Mouse (Mus musculus): ENCODE results near the gene B4galnt3.

The B4galnt3 gene

GRCm38 (mm10) chr6:120190365-120190764, 104.0 kb downstream of the B4galnt3 start:
- CTCF ChIA-PET, result interaction anchor here in 2 of 4 experiments (1.2 to 1.5 kb wide), 2 partner anchors 45 to 242 kb away, joined by 3 read pairs; no protein-coding TSS in a partner anchor
- POLR2A ChIA-PET, result interaction anchor here (0.6 to 4.4 kb wide), 17 partner anchors 9 to 211 kb away, joined by 3 to 26 read pairs (median 3); partner anchors contain the start of gene Wnk1 (in 2 of the 4)

GRCm38 (mm10) chr6:120189287-120189686, 105.1 kb downstream of the B4galnt3 start:
- POLR2A ChIA-PET, result interaction anchor here (0.7 to 4.4 kb wide), 42 partner anchors 9 to 741 kb away, joined by 3 to 26 read pairs (median 4); partner anchors contain the start of genes Wnk1 (in 2 of the 4), B4galnt3 (in 1 of the 4), Ccdc77 (in 1 of the 4) and D330020A13Rik (in 1 of the 4)
- CTCF ChIA-PET, result interaction anchor here in 2 of 4 experiments (0.7 to 1.6 kb wide), 10 partner anchors 7 to 717 kb away, joined by 3 to 10 read pairs (median 3); partner anchors contain the start of gene Wnk1 (in 1 of the 2)

- ChIA-PET CTCF (interaction anchor here in 3 of 4 experiments (0.5 to 1.6 kb wide), 18 partner anchors 8 to 716 kb away, joined by 3 to 10 read pairs (median 3); partner anchors contain the start of gene Wnk1 (in 2 of the 3)), POLR2A (interaction anchor here (0.6 to 4.4 kb wide), 89 partner anchors 8 to 925 kb away, joined by 3 to 26 read pairs (median 4); partner anchors contain the start of genes D330020A13Rik (in 3 of the 4), Wnk1 (in 3 of the 4), B4galnt3 (in 2 of the 4) and Ccdc77 (in 1 of the 4))
Measured at GRCm38 (mm10) chr6:120188376-120189235, 105.8 kb downstream of the B4galnt3 start.

GRCm38 (mm10) chr6:120187587-120188176, 106.7 kb downstream of the B4galnt3 start:
- ChIA-PET CTCF (interaction anchor here in 3 of 4 experiments (0.6 to 1.6 kb wide), 7 partner anchors 9 to 150 kb away, joined by 3 to 6 read pairs (median 4); partner anchors contain the start of gene Wnk1 (in 1 of the 3)), POLR2A (interaction anchor here in 3 of 4 experiments (0.6 to 4.4 kb wide), 68 partner anchors 7 to 708 kb away, joined by 3 to 26 read pairs (median 4); partner anchors contain the start of genes D330020A13Rik (in 3 of the 3), Wnk1 (in 3 of the 3), B4galnt3 (in 2 of the 3) and Ccdc77 (in 1 of the 3))

- CTCF ChIA-PET, result interaction anchor here in 1 of 4 experiments (0.6 kb wide), 1 partner anchor 1264 kb away, joined by 3 read pairs; no protein-coding TSS in a partner anchor
Measured at GRCm38 (mm10) chr6:120186594-120186993, 107.8 kb downstream of the B4galnt3 start.

GRCm38 (mm10) chr6:120185756-120186155, 108.6 kb downstream of the B4galnt3 start:
- ChIA-PET POLR2A (interaction anchor here (0.6 to 2.3 kb wide), 29 partner anchors 7 to 267 kb away, joined by 3 to 16 read pairs (median 3); partner anchors contain the start of gene Wnk1 (in 3 of the 4)), CTCF (interaction anchor here in 3 of 4 experiments (0.6 to 1.7 kb wide), 7 partner anchors 7 to 173 kb away, joined by 3 to 7 read pairs (median 4); no protein-coding TSS in a partner anchor)

More at GRCm38 (mm10) chr6:120186594-120186993, 107.8 kb downstream of the B4galnt3 start:
- POLR2A ChIA-PET, result interaction anchor here in 3 of 4 experiments (0.5 to 3.4 kb wide), 15 partner anchors 8 to 727 kb away, joined by 3 to 16 read pairs (median 4); partner anchors contain the start of genes B4galnt3 (in 1 of the 3) and D330020A13Rik (in 1 of the 3)

- CTCF ChIA-PET, result interaction anchor here (0.6 to 1.7 kb wide), 11 partner anchors 8 to 702 kb away, joined by 3 to 7 read pairs (median 3); partner anchors contain the start of genes B4galnt3 (in 1 of the 4) and D330020A13Rik (in 1 of the 4)
- POLR2A ChIA-PET, result interaction anchor here (0.6 to 2.3 kb wide), 39 partner anchors 8 to 266 kb away, joined by 3 to 16 read pairs (median 3); partner anchors contain the start of genes Wnk1 (in 3 of the 4) and Ninj2 (in 1 of the 4)
Measured at GRCm38 (mm10) chr6:120185012-120185730, 109.2 kb downstream of the B4galnt3 start.

- CTCF ChIA-PET, result interaction anchor here in 2 of 4 experiments (0.8 to 1.7 kb wide), 4 partner anchors 9 to 110 kb away, joined by 3 to 7 read pairs (median 4); partner anchors contain the start of genes B4galnt3 (in 1 of the 2) and D330020A13Rik (in 1 of the 2)
Measured at GRCm38 (mm10) chr6:120183771-120184170, 110.6 kb downstream of the B4galnt3 start.

GRCm38 (mm10) chr6:120182160-120182559, 112.2 kb downstream of the B4galnt3 start:
- ChIA-PET CTCF (interaction anchor here in 1 of 4 experiments (0.6 kb wide), 1 partner anchor 14 kb away, joined by 4 read pairs; no protein-coding TSS in a partner anchor), POLR2A (interaction anchor here in 2 of 4 experiments (1.2 to 2.1 kb wide), 5 partner anchors 8 to 145 kb away, joined by 3 to 7 read pairs (median 4); no protein-coding TSS in a partner anchor)

More at GRCm38 (mm10) chr6:120183771-120184170, 110.6 kb downstream of the B4galnt3 start:
- POLR2A ChIA-PET, result interaction anchor here (0.6 to 2.2 kb wide), 11 partner anchors 9 to 368 kb away, joined by 3 to 9 read pairs (median 3); no protein-coding TSS in a partner anchor

- ChIA-PET CTCF (interaction anchor here in 1 of 4 experiments (1.2 kb wide), 1 partner anchor 69 kb away, joined by 3 read pairs; no protein-coding TSS in a partner anchor), POLR2A (interaction anchor here in 3 of 4 experiments (0.6 to 2.2 kb wide), 28 partner anchors 8 to 261 kb away, joined by 3 to 14 read pairs (median 4); partner anchors contain the start of genes Wnk1 (in 2 of the 3), B4galnt3 (in 1 of the 3) and D330020A13Rik (in 1 of the 3))
Measured at GRCm38 (mm10) chr6:120180492-120180891, 113.9 kb downstream of the B4galnt3 start.

- ChIA-PET POLR2A (interaction anchor here in 3 of 4 experiments (0.7 to 2.2 kb wide), 21 partner anchors 8 to 340 kb away, joined by 3 to 14 read pairs (median 3); partner anchors contain the start of genes Wnk1 (in 2 of the 3), B4galnt3 (in 1 of the 3) and D330020A13Rik (in 1 of the 3)), CTCF (interaction anchor here in 2 of 4 experiments (0.7 to 1.9 kb wide), 2 partner anchors 14 to 129 kb away, joined by 3 to 8 read pairs; no protein-coding TSS in a partner anchor)
Measured at GRCm38 (mm10) chr6:120179756-120180206, 114.6 kb downstream of the B4galnt3 start.

GRCm38 (mm10) chr6:120179044-120179755, 115.2 kb downstream of the B4galnt3 start:
- CTCF ChIA-PET, result interaction anchor here in 3 of 4 experiments (0.6 to 1.9 kb wide), 4 partner anchors 14 to 130 kb away, joined by 3 to 8 read pairs (median 3); no protein-coding TSS in a partner anchor
- POLR2A ChIA-PET, result interaction anchor here (0.7 to 2.2 kb wide), 23 partner anchors 9 to 764 kb away, joined by 3 to 14 read pairs (median 3); partner anchors contain the start of genes Wnk1 (in 2 of the 4), B4galnt3 (in 1 of the 4) and D330020A13Rik (in 1 of the 4)

GRCm38 (mm10) chr6:120175650-120176049, 118.7 kb downstream of the B4galnt3 start:
- ChIA-PET CTCF (no interaction called here), POLR2A (interaction anchor here in 2 of 4 experiments (0.9 to 1.1 kb wide), 2 partner anchors 10 to 83 kb away, joined by 3 to 4 read pairs; no protein-coding TSS in a partner anchor)

GRCm38 (mm10) chr6:120174602-120175115, 119.7 kb downstream of the B4galnt3 start:
- ChIA-PET CTCF (interaction anchor here (0.5 to 1.2 kb wide), 4 partner anchors 10 to 21 kb away, joined by 3 to 4 read pairs (median 4); no protein-coding TSS in a partner anchor), POLR2A (interaction anchor here in 3 of 4 experiments (0.6 to 1.7 kb wide), 12 partner anchors 7 to 195 kb away, joined by 3 to 10 read pairs (median 3); no protein-coding TSS in a partner anchor)

Measured in embryonic stem cell, embryonic (primary cell).